Mouse (Mus musculus) heart, embryonic 16.5 days (tissue): ENCODE results near the gene Pparg. TPM values are rescaled to one million over a fixed set of nuclear protein-coding genes. Genes with fewer than 3 reads are reported as not detected.

Source experiments
- ATAC-seq: fragments of 200-750 bp; cut with Nextera tagmentation; replicated peaks from 2 replicates; pipeline ENCODE4 v1.8.0; 2017; ENCODE audit warnings: moderate number of reproducible peaks; ENCODE audit not compliant: insufficient read depth, low FRiP score; ENCODE audit errors: extremely low read depth
- H3K27ac ChIP-seq: fragments of 300-500 bp; sonication (generic); 2 replicates; pipeline ENCODE4 v1.5.1; 2014; ENCODE audit warnings: mild to moderate bottlenecking, low read length, control low read depth, moderate library complexity
- H3K27me3 ChIP-seq: fragments of 300-500 bp; sonication (generic); 2 replicates; pipeline ENCODE4 v1.6.1; 2014; ENCODE audit warnings: low read length, mixed read lengths; ENCODE audit not compliant: control insufficient read depth, insufficient read depth
- H3K36me3 ChIP-seq: fragments of 300-500 bp; sonication (generic); 2 replicates; pipeline ENCODE4 v1.6.1; 2014; ENCODE audit not compliant: control insufficient read depth, insufficient read depth
- H3K4me1 ChIP-seq: fragments of 300-500 bp; sonication (generic); 2 replicates; pipeline ENCODE4 v1.6.1; 2014; ENCODE audit warnings: low read length, mixed read lengths; ENCODE audit not compliant: control insufficient read depth, insufficient read depth
- H3K4me2 ChIP-seq: fragments of 300-500 bp; sonication (generic); 2 replicates; pipeline ENCODE4 v1.6.1; 2014; ENCODE audit warnings: low read depth, mild to moderate bottlenecking, control low read depth, low read length
- H3K4me3 ChIP-seq: fragments of 300-500 bp; sonication (generic); 2 replicates; pipeline ENCODE4 v1.5.1; 2014; ENCODE audit warnings: mild to moderate bottlenecking, control low read depth, low read length
- H3K9ac ChIP-seq: fragments of 300-500 bp; sonication (generic); 2 replicates; pipeline ENCODE4 v1.6.1; 2014; ENCODE audit warnings: low read length, control low read depth
- H3K9me3 ChIP-seq: fragments of 300-500 bp; sonication (generic); replicated peaks from 2 replicates; pipeline ENCODE4 v1.6.1; 2016; ENCODE audit warnings: low read length; ENCODE audit not compliant: control insufficient read depth
- WGBS: fragments of 180-500 bp; shearing (Covaris S2); extraction: QIAGEN DNeasy Blood & Tissue Kit; methylation state at CpG from one replicate; pipeline ENCODE4 v1.1.7; 2014; 5-methylcytosine and 5-hydroxymethylcytosine counted together
- polyA plus RNA-seq: library from polyadenylated mRNA; unstranded; fragments of >200 nt; fragmentation: Nextera tagmentation; extraction: Ambion mirVana; gene quantifications from 2 replicates; pipeline ENCODE4 v1.2.1, GENCODE M21; 2015

Gene Pparg
- polyA plus RNA-seq, 1 experiment from 2014 or later, result 4.0 TPM

- H3K4me1 ChIP-seq, result no peaks in the 10 kb centered on the region
- 0 out of 2 replicates have a peak, but pooled peaks have one; percentile 37 for ATAC-seq
- H3K27me3 ChIP-seq, result no peaks in the 10 kb centered on the region
- H3K36me3 ChIP-seq, result no peaks in the 10 kb centered on the region
- H3K9me3 ChIP-seq, result no peaks in the 10 kb centered on the region
- no peak overlapping the region for H3K9ac ChIP-seq
- H3K4me2 ChIP-seq, result no peak overlapping the region
- no peak overlapping the region for H3K4me3 ChIP-seq
- 38% methylated on average over 5 of the region's 5 CpGs for WGBS
- no peak overlapping the region for H3K27ac ChIP-seq
These were observed 22.0 kb downstream of the Pparg start for GRCm38 (mm10) chr6:115382712-115383111.

GRCm38 (mm10) chr6:115389945-115390540 is 29.3 kb downstream of the Pparg start:
- Histone ChIP-seq H3K27ac (no peak overlapping the region), H3K9me3 (no peaks in the 10 kb centered on the region), H3K4me3 (no peak overlapping the region), H3K4me2 (no peak overlapping the region), H3K36me3 (no peaks in the 10 kb centered on the region), H3K4me1 (no peaks in the 10 kb centered on the region), H3K27me3 (no peaks in the 10 kb centered on the region), H3K9ac (no peak overlapping the region)
- ATAC-seq, result no peak
- WGBS, result 74% methylated on average over 4 of the region's 4 CpGs

- no peak for ATAC-seq
- Histone ChIP-seq H3K27me3 (no peaks in the 10 kb centered on the region), H3K4me2 (no peak overlapping the region), H3K4me1 (no peaks in the 10 kb centered on the region), H3K36me3 (no peaks in the 10 kb centered on the region), H3K9me3 (no peaks in the 10 kb centered on the region), H3K9ac (no peak overlapping the region), H3K4me3 (no peak overlapping the region), H3K27ac (no peak overlapping the region)
- 44% methylated on average over 3 of the region's 3 CpGs for WGBS
These were observed 36.2 kb downstream of the Pparg start for GRCm38 (mm10) chr6:115396911-115397310.

- H3K36me3 ChIP-seq, result no peaks in the 10 kb centered on the region
- no peaks in the 10 kb centered on the region for H3K9me3 ChIP-seq
- H3K4me1 ChIP-seq, result no peaks in the 10 kb centered on the region
- ATAC-seq, result no peak
- H3K27ac ChIP-seq, result no peak overlapping the region
- H3K27me3 ChIP-seq, result no peaks in the 10 kb centered on the region
- 70% methylated on average over 2 of the region's 2 CpGs for WGBS
- no peak overlapping the region for H3K4me2 ChIP-seq
- H3K4me3 ChIP-seq, result no peak overlapping the region
- H3K9ac ChIP-seq, result no peak overlapping the region
These were observed 43.6 kb downstream of the Pparg start for GRCm38 (mm10) chr6:115404354-115404753.

GRCm38 (mm10) chr6:115411477-115411876 is 50.7 kb downstream of the Pparg start:
- Histone ChIP-seq H3K9me3 (no peaks in the 10 kb centered on the region), H3K36me3 (no peaks in the 10 kb centered on the region), H3K4me3 (no peak overlapping the region), H3K27ac (no peak overlapping the region), H3K4me2 (no peak overlapping the region), H3K4me1 (no peaks in the 10 kb centered on the region), H3K9ac (no peak overlapping the region), H3K27me3 (no peaks in the 10 kb centered on the region)
- ATAC-seq, result no peak
- 33% methylated on average over 1 of the region's 1 CpGs for WGBS

- H3K4me3 ChIP-seq, result no peak overlapping the region
- H3K4me2 ChIP-seq, result no peak overlapping the region
- no peak for ATAC-seq
- no peaks in the 10 kb centered on the region for H3K9me3 ChIP-seq
- H3K27me3 ChIP-seq, result no peaks in the 10 kb centered on the region
- no peak overlapping the region for H3K27ac ChIP-seq
- no peak overlapping the region for H3K9ac ChIP-seq
- WGBS, result 85% methylated on average over 3 of the region's 3 CpGs
- no peaks in the 10 kb centered on the region for H3K4me1 ChIP-seq
- no peaks in the 10 kb centered on the region for H3K36me3 ChIP-seq
These were observed 57.4 kb downstream of the Pparg start for GRCm38 (mm10) chr6:115418171-115418570.

GRCm38 (mm10) chr6:115418964-115419363 is 58.2 kb downstream of the Pparg start:
- Histone ChIP-seq H3K4me3 (no peak overlapping the region), H3K9ac (no peak overlapping the region), H3K9me3 (no peaks in the 10 kb centered on the region), H3K27me3 (no peaks in the 10 kb centered on the region), H3K27ac (no peak overlapping the region), H3K4me2 (no peak overlapping the region), H3K4me1 (no peaks in the 10 kb centered on the region), H3K36me3 (no peaks in the 10 kb centered on the region)
- WGBS, result 80% methylated on average over 3 of the region's 3 CpGs
- ATAC-seq, result no peak

- H3K4me1 ChIP-seq, result no peaks in the 10 kb centered on the region
- no peak for ATAC-seq
- 40% methylated on average over 1 of the region's 1 CpGs for WGBS
These were observed 60.2 kb downstream of the Pparg start for GRCm38 (mm10) chr6:115420963-115421362.

GRCm38 (mm10) chr6:115421665-115422064 is 60.9 kb downstream of the Pparg start:
- no peaks in the 10 kb centered on the region for H3K4me1 ChIP-seq
- no peaks in the 10 kb centered on the region for H3K36me3 ChIP-seq
- no peak for ATAC-seq
- 70% methylated on average over 4 of the region's 4 CpGs for WGBS
- H3K27me3 ChIP-seq, result no peaks in the 10 kb centered on the region
- no peak overlapping the region for H3K4me2 ChIP-seq
- no peak overlapping the region for H3K4me3 ChIP-seq
- H3K9ac ChIP-seq, result no peak overlapping the region
- no peaks in the 10 kb centered on the region for H3K9me3 ChIP-seq
- no peak overlapping the region for H3K27ac ChIP-seq

More at GRCm38 (mm10) chr6:115420963-115421362, 60.2 kb downstream of the Pparg start:
- no peak overlapping the region for H3K4me2 ChIP-seq
- H3K9me3 ChIP-seq, result no peaks in the 10 kb centered on the region
- H3K9ac ChIP-seq, result no peak overlapping the region
- no peaks in the 10 kb centered on the region for H3K36me3 ChIP-seq
- H3K27ac ChIP-seq, result no peak overlapping the region
- H3K4me3 ChIP-seq, result no peak overlapping the region
- no peaks in the 10 kb centered on the region for H3K27me3 ChIP-seq
